Mouse (Mus musculus): ENCODE data around the gene Lrig1. TPM values are rescaled to one million over a fixed set of nuclear protein-coding genes. Genes with fewer than 3 reads are reported as not detected.

Lrig1 gene
- total RNA-seq, 2 experiments from 2014 or later: 14.5 to 15.3 TPM

DNA sequence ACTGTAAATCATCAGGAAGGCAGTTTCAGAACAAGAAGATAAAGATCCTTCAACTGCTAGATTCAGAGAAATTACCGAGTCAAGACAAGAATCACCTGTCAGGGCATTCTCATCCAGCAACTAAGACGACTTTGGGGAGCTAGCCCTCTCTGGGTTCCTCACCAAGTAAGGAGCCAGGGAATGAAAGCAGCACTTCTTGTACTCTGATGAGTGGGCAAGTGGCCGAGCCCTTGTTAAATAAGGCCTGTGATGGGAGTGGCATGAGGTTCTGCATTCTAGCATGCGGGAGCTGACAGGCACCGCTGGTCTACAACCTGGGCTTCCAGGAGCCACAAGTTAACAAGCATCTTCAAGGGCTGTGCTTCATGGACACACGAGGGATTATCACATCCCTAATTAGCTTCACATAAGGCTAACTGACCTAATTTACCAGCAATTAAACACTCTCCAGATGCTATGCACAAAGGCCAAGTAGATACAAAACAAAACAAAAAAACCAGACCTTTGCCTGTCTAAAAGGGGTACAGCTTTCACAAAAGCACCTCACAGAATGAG lies 47.2 kb downstream of the Lrig1 start:
- DNase-seq (ENCODE audit: low spot score in 2 of 2): no peak

DNA sequence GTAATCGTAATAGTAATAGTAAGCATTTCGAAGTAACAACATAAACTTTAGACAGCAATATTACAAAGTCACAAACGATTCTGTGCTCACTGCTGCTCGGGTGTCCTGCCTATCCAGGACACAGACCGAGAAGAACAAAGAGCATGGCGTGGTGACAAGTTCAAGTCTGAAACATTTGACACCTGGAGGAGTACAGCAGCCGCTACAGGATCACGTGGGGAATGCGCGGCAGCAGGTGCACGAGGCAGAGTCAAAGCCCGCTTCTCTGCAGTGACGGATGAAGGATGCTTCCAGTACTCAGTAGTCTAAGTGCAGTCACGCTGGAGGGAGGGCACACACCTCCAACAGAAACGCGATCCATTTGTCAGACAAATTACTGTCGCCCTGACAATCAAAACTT lies 48.4 kb downstream of the Lrig1 start:
- DNase-seq (ENCODE audit: low spot score in 2 of 2): no peak

DNA sequence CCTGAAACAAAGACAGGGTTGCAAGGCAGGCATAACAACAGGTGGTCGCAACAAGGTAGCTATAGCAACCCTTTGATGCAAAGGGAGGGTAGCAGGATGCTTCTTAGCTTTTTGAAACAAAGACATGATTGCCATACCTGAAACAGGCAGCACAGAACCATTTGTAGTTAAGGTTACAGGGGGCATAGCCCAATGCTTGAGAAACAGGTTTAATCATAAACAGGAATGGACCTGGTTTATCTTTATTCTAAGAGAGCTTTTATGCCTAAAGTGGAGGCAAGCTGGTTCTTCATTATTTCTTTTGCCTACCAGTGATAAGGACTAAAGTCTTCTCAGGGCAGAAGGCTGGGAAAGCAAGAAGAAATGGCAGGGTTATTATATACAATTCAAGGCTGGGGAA lies 50.3 kb downstream of the Lrig1 start:
- DNase-seq (ENCODE audit: low spot score in 2 of 2): no peak

DNA sequence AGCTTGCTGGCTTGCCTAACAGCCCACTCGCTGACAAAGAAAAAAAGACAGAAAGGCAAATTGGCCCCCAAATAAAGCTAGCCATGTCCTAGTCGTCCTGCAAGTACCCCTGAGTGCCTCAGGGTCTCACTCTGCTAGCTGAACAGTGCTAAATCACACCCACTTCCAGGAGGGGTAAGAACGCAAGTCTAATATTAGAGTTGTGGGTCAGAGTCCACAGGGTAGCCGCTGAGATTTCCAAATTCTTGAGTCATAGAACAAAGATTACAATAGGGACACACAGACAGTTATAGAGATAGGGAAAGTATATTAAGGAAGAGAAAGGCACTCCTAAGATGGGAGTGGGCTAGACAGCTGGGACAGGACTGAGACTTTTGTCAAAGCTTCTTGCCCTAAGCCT lies 51.5 kb downstream of the Lrig1 start:
- no peak for DNase-seq (ENCODE audit: low spot score in 2 of 2)

DNA sequence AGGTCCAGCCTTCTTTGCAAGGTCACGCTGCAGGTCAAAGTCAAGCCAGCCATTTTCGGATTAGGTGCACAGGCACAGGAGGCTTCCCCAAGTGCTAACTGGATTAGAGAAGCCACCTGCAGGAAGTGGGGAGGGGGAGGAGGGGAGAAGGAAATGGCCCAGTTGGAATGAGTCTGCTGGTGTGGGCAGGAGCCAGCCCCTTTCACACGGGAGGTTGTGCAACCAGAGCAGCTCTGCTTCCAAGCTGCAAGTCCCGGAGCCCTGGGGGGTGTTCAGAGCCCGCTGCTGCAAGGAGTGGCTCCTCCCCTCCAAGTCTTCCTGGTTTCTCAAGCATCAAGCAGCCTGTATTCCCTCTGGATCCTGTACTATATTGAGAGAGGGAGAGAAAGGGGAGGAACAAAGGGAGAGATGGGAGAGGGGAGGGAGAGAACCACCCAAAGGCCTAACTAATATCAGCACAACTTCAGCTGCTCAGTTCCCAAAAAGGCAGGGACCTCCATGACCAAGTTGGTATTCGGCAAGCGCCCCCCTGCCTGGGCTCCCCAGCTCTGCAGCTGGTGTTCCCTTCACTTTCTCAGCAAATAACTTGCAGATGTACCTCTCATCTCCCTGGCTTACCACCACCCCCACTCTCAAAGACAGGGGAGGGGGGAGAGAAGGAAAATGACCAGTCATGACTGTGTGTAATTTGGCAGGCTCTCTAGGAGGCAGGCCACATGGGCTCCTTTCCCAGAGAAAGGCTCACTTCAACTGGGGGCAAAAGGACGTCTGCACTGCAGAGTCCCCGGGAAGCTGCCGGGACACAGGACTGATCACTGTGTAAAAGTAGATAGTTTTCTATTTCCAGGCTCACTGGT lies 52.2 kb downstream of the Lrig1 start:
- DNase-seq (ENCODE audit: low spot score in 2 of 2): no peak

DNA sequence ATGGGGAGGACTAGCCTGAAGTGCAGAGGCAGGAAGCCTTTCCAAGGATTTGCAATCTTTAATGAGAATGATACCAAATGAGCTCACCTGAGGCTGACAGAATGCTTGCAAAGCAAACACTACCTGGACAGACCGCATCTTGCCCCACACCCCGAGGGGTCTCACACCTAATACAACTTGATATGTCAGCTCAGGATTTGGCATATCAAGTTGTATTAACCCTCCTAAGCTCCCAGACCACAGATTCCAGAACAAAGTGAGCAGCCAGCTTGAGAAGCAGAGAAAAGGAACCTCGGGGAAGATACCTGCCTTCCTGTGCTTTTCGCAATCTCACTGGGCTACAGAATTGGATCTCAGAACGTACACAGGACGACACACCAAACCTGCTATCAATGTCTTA lies 53.1 kb downstream of the Lrig1 start:
- no peak for DNase-seq (ENCODE audit: low spot score in 2 of 2)

DNA sequence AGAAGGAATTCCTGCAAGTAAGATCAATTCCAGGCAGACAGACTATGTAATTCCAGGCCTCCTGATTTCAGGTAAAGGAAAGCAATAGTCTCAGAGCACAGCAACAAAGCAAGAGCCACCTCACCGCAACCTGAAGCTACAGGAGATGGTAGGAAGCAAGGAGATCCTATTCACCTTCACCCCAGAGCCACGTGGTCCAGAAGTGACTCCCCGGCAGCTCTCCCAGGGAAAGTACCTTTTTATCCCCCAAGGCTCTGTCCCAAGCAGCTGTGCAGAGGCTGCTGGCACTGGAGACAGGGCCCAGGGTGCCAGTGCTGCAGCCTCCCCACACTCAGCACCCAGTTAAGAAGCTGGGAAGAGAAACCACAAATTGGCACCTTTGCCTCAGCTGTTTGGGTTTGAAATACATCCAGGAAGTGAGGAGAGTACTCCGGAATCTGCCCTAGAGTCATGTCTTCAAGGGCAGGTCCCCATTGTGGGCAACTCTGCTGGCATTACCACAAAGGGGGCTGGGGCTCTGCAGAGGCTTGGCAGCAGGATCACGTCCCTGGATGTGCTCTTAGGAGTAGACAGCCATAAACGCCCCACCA lies 53.6 kb downstream of the Lrig1 start:
- no peak for DNase-seq (ENCODE audit: low spot score in 2 of 2)

DNA sequence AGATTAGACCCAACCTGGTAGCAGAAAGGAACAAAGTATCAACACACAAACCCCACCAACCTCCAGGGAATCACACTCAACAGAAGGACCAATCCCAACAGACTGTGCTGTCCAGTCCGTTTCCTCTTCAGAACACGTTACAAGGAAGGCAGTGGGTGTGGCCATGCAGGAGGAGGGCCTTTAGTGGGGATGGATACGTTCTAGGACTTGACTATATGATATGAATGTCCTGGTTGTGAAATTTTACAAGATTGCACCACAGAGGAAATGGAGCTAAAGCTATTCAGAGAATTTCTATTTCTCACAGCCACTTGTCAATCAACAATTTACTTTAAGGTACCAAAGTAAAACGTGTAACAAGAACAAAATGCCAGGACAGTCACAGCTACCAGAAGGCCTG lies 54.2 kb downstream of the Lrig1 start:
- DNase-seq (ENCODE audit: low spot score in 2 of 2): no peak

DNA sequence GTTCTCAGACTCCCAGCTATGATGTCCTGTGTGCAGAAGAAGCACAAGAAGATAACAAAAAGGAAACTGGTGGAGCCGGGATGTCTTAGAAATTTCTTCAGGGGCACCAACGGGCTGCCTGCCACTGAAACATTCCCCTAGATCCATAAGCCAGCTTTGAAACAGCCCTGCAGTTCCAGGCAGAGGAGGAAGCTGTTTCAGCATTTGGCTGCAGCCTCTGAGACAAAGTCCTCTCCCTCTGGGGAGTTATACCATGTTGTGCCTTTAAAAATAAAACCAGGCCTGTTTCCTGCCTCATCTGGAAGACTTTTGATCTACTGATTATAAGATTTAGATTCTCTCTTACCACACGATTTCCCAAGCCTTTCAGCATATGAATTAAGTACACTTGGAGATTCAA lies 55.3 kb downstream of the Lrig1 start:
- no peak for DNase-seq (ENCODE audit: low spot score in 2 of 2)

DNA sequence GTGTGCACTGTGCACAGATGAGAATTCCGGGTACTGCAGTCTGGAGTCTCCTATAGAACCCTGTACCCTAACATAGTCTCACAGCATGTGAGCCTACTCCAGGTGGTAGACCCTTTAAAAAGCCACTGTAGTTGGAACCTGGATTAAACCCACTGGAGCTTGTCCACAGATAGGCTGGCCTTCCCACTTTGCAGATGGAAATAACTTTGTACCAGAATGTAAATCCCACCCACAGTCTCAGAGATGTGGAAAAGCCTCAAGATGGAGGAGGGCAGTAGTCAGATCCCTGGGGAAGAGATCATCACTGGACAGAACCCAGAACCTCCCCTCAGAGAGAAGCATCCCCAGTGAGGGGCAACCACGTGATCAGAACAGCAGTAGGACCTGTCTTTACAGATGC lies 56.0 kb downstream of the Lrig1 start:
- no peak for DNase-seq (ENCODE audit: low spot score in 2 of 2)

DNA sequence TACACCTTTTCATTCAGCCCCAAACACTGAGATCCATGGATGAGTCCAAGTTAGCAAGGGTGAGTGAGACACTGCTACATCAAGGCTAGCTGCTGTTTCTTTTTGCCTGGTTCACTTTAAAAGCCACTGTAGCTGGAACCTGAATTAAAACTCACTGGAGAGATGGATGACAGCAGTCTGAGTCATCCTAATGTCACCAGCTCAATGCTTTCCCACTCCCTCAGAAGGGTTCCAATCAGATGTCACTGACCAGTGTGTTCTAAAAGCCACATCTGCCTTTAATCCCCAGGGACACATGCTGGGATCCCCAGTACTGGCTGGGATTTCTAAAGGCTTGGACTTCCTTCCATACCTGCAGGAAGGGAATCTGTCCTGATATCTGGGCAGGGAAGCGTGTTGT lies 57.9 kb downstream of the Lrig1 start:
- no peak for DNase-seq (ENCODE audit: low spot score in 2 of 2)

DNA sequence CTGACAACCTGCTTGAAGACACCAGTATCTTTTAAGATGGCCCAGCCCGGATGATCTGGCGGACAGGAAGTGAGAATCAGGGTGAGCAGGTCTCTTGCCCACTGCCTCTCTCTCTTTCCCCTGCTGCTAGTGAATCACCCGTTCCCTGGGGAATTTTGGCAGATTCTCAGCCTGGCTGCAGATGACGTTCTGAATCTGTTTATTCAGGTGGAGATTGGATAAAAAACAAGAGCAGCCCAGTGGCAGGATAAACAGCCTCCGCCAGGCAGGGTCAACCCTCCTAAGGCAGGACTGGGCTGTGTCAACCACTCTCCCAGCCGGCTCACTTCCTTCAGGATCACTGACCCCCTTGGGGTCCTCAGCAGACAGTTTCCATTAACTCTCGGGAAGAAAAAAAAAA lies 59.7 kb downstream of the Lrig1 start:
- DNase-seq (ENCODE audit: low spot score in 2 of 2): no peak

DNA sequence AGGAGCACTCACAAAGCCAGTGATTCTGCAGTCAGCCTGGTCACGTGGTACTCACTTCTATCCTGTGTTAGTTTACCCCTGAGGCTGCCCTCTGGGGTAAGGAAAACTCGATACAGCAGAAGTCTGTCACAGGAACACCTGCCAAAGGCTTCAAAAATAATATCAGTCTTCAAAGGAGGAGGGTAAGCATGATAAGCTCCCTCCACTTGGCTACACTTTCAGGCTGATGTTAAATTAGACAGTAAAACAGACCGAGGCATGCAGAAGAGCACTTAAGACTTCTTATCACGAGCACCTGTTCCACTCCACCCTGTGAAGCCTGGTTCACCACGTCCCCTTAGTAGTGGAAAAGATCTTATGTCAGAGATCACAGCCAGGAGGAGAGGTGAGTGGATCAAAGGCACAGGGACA lies 62.9 kb downstream of the Lrig1 start:
- no peak for DNase-seq (ENCODE audit: low spot score in 2 of 2)

DNA sequence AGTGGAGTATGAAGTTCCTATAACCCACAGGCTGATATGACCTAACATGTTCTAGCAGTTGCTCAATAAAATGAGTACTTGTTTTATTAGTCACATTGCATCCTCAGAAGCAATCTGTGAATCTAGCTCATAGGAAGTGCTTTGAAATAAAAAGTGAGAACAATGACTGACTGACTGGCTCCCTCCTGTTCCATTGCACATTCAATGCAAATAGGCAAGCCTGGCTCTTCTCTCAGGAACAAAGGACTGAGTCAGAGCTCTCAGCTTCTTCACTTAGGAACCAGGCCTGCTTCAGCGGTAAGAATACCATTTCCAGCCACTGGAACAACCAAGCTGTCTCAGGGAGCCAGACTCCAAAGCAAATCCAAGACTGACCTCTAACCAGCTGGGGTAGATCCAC lies 64.6 kb downstream of the Lrig1 start:
- no peak for DNase-seq (ENCODE audit: low spot score in 2 of 2)

DNA sequence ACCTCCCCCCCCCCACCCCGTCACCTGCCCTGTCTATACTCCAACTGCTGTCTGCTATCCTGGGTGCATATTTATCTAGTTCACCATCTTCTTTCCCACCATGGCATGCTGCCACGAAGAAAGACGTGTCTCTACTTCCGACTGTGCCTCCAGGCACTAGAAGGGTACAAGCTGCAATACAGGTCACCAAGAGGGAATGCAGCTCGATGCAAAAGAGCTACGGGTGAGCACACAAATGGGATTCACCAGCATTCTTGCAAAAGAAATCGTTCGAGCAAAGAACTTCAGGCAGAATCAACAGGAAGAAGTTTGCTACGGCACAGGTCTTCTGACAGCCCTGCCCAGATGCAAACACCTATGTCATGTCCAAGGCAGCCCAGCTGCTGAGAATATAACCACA lies 65.2 kb downstream of the Lrig1 start:
- no peak for DNase-seq (ENCODE audit: low spot score in 2 of 2)

DNA sequence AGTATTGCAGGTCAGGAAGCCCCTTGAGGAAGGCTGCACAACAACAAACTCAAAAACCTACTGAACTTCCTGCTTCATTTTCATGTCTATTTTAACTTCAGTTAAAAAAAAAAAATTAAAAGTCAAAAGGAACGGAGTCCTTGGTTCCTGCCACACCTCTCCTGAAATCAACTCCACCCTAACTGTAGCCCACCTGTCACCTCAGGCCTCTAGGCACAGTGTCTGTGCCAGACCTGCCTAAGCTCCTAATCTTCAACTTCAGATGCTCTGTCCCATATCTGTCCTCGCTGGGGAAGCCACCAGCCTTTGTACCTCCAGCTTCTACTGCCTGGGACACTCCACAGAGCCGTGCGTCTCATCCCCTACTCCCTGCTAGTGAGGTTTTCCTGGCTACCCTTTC lies 65.7 kb downstream of the Lrig1 start:
- no peak for DNase-seq (ENCODE audit: low spot score in 2 of 2)

DNA sequence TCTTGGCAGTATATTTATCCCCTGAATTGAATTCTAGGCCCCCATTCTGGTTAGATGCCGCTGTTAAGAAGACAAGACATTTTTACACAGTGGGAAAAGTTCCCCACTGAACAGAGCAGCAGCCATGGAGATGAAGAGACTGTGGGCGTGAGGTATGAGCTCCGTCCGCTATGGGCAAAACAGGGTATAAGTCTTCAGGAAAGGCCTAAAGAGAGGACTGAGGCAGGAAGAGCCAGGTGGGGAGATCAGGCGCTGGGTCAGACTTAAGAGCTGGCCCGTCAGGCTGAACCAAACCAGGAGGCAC lies 68.2 kb downstream of the Lrig1 start:
- DNase-seq (ENCODE audit: low spot score in 2 of 2): no peak

DNA sequence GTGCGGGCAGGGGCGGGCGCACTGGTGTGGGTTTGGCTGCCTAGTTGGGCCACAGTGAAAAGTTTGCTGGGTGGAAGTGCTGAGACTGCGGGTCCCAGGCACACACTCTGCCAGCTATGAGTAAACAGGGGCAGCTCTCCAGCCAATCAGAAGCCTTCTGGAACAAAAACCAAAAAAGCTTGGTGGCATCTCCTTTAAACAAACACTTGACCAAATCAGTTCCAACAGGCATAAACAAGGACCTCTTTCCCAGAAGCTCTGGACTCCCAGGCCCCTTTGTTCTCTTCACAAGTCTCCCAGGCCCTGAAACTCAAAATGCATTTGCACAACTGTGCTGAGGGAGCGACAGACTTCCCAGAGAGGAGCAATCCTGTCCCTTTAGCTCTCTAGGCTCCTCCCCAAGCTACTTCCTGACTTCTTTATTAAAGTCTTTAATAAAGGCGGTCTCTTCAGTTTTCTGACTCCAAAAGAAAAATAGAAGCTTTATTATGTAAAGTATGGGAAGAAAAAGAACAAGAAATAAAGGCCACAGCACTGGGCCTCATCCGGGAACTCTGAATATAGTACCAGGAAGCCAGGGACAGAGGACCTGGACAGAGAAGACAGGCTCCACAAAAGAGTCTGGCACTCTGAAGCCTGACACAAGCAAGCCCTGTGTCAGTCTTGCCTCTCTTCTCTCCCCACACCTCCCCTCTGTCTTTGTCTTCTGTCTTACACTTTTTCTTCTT lies 68.7 kb downstream of the Lrig1 start:
- no peak for DNase-seq (ENCODE audit: low spot score in 2 of 2)

DNA sequence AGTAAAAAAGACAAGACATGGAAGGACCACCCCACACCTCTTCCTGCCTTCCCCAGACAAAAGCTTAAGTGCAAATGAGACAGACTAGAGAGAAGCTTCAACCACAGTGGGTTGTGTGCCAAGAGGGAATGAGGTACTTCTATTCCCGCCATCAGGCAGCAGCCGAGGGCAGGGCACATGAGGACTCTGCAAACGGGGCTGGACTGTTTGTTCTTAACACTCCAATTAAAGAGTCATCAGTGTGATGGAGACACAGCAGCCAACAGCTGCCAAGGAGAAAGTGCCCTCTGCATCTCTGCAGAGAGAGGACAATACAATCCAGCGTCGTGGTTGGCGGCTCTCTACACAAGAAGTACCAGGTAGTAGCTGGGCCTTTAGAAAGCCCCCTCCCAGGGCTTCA lies 71.2 kb downstream of the Lrig1 start:
- no peak for DNase-seq (ENCODE audit: low spot score in 2 of 2)

DNA sequence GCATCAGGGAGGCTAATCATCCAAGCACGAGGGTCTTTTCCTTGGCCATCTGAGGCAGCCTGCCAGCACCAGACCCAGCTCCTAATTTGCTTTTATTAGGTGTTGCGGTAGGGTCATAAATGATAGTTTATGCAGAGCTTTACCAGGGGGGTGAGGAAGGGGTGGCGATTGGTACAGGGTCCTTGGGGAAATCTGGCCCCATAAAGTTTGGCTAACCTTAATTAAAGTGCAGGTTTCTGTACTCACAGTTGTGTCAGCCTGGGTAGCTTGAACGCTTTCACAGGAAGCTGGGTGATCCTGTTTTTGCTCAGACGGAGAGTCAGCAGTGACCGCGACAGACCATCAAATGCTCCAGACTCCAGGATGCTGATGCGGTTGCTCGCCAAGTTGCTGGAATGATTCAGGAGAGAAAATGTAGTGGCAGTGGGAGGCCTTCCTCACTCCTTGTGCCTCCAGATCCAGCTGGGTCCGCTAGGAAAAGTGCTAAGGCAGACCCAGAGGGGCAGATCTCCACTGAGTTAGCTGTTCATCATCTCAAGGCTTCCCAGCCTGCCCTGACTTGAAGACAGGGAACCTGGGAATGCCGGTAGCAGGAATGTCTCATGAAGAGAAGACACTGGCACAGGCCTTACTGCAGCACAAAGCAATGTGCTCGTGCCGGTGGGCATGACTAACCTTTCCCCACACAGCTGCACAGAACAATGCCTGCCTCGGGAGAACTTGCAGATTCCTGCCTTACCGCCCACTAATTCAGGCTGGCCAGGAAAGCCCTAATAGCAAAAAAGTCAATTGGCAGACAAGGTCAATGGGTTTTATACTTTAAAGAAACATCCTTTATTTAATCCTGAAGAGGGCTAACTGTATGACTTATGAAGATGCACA lies 72.0 kb downstream of the Lrig1 start:
- DNase-seq (ENCODE audit: low spot score in 2 of 2): no peak

DNA sequence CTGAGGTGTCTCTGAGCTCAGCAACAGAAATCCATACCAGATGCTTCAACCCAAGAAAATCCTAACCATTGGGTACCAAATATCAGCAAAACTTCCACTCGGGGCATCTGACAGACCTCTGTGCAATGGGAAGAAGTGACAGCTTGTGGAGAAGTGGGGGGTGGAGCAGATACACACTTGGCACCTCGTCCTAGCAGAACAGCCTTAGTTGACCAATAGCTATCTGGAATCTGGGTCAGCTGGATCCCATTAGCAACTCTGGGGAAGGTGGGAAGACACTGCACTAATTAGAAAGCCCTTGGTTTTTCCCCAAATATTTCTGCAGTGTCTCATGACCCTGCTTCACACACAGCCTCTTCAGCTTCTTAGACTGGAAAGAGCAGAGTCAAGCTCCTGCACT lies 73.2 kb downstream of the Lrig1 start:
- no peak for DNase-seq (ENCODE audit: low spot score in 2 of 2)
